Comparison of ENCODE assay signal across 11 mouse cellular contexts in genomic region chr9:56881539-56882082, GRCm38 (mm10). TPM values are rescaled to one million over a fixed set of nuclear protein-coding genes. Genes with fewer than 3 reads are reported as not detected.
DNase-seq lines count a peak whose midpoint lies in the region; ATAC-seq and TF ChIP-seq lines count a peak whose summit lies in the region.
"Had no signal": no experiment of that assay in that cellular context is flagged by ENCODE, and none has a peak within 500 bp of the region (broad histone marks: within the 10 kb centered on the region; RNA-seq: fewer than 3 reads in every experiment).

No protein-coding gene starts in this region.

- TF ChIP-seq CTCF in layer of hippocampus, adult 2 months (conservative IDR thresholded peaks at IDR 0.05), result no peak

- no peak overlapping the region for H3K9ac ChIP-seq in limb, embryonic 11.5 days (ENCODE audit: low read length)

- H3K4me3 ChIP-seq in layer of hippocampus, adult 2 months, result no peak overlapping the region
- H3K4me3 ChIP-seq in brown adipose tissue, adult 24 weeks (ENCODE audit: insufficient read depth, low read depth, low read length), result no peak overlapping the region
- no peak overlapping the region for H3K4me3 ChIP-seq in limb, embryonic 11.5 days (ENCODE audit: low read depth, low read length)

- peak overlapping the region; percentile 75 for H3K27ac ChIP-seq in layer of hippocampus, adult 2 months
- 0 out of 2 replicates have a peak overlapping the region, but pooled peaks have one; percentile 4 for H3K27ac ChIP-seq in brown adipose tissue, adult 24 weeks (replicated peaks; ENCODE audit: low read depth, low read length)
- H3K27ac ChIP-seq in limb, embryonic 11.5 days (replicated peaks; ENCODE audit: low read depth, low read length), result peak overlapping the region; percentile 79

- 63% methylated on average over 3 of the region's 3 CpGs for WGBS in limb, embryonic 11.5 days

- no peak overlapping the region for H3K4me2 ChIP-seq in limb, embryonic 11.5 days (ENCODE audit: low read depth, severe bottlenecking)
- H3K4me2 ChIP-seq: liver, embryonic 11.5 days had no signal

- H3K4me1 ChIP-seq in brown adipose tissue, adult 24 weeks (ENCODE audit: control insufficient read depth, insufficient read depth, insufficient read length, low read length), result peaks cover 8% of the 10 kb centered on the region
- H3K4me1 ChIP-seq in limb, embryonic 11.5 days (ENCODE audit: control insufficient read depth, insufficient read depth, low read length), result peaks cover 19% of the 10 kb centered on the region; the same call in 1 of the 2 replicates

- no peaks in the 10 kb centered on the region; the same call in 1 of the 2 replicates for H3K36me3 ChIP-seq in limb, embryonic 11.5 days (ENCODE audit: control insufficient read depth, insufficient read depth, low read length)

- no peaks in the 10 kb centered on the region for H3K9me3 ChIP-seq in limb, embryonic 11.5 days (ENCODE audit: control insufficient read depth, low read length)

- peak; percentile 60; the same call in 1 of the 2 replicates for ATAC-seq in limb, embryonic 11.5 days (ENCODE audit: insufficient number of reproducible peaks, low FRiP score, low TSS enrichment, low read depth)

- H3K27me3 ChIP-seq in limb, embryonic 11.5 days (ENCODE audit: control insufficient read depth, insufficient read depth, low read length), result no peaks in the 10 kb centered on the region

- intact Hi-C loops in heart, postnatal 14 days (cut with DNase I), result no loop called here

- peak; percentile 92 for DNase-seq in heart, adult 11 months
- DNase-seq in heart, postnatal 14 days, result no peak
- DNase-seq in layer of hippocampus, adult 2 months (ENCODE audit: low spot score in 2 of 2), result no peak
- DNase-seq in layer of hippocampus, adult 8-10 months (ENCODE audit: low spot score in 2 of 2), result no peak
- DNase-seq in limb, embryonic 11.5 days (ENCODE audit: low spot score), result no peak
- DNase-seq in cerebellum, adult 9-10 months, result no peak
- DNase-seq in gastrocnemius, postnatal 4 days (ENCODE audit: low spot score in 2 of 2), result no peak
- DNase-seq: adrenal gland, postnatal 10 days; gastrocnemius, postnatal 36 days had no signal

RNA-seq across cellular contexts. Expression of gene Cspg4, which starts 16.8 kb away (rescaled TPM):
- total RNA-seq in heart, postnatal 14 days (2021), result 10 to 100 TPM; 26.1 to 28.4 TPM
- total RNA-seq in layer of hippocampus, adult 2 months (2021), result 10 to 100 TPM; 17.4 to 18.4 TPM
- 10 to 100 TPM; 17.3 to 21.8 (median 19.3) TPM for total RNA-seq in layer of hippocampus, adult 8-10 months (2022)
- 21.4 and 26.0 TPM in 2 replicates for polyA plus RNA-seq in brown adipose tissue, adult 24 weeks (2012; ENCODE audit: insufficient read depth, insufficient read length, missing spikeins)
- polyA plus RNA-seq in limb, embryonic 11.5 days (2014; fragmentation: Nextera tagmentation; extraction: Ambion mirVana), result 5.4 and 5.5 TPM in 2 replicates
- 10 to 100 TPM; 44.4 to 46.1 TPM for total RNA-seq in gastrocnemius, postnatal 4 days (2021)

RNA-seq across cellular contexts. Expression of gene Odf3l1, which starts 17.1 kb away (rescaled TPM):
- not detected for total RNA-seq in heart, postnatal 14 days (2021)
- total RNA-seq in layer of hippocampus, adult 2 months (2021), result not detected
- not detected for total RNA-seq in layer of hippocampus, adult 8-10 months (2022)
- polyA plus RNA-seq in brown adipose tissue, adult 24 weeks (2012; ENCODE audit: insufficient read depth, insufficient read length, missing spikeins), result 19.3 and 37.5 TPM in 2 replicates
- polyA plus RNA-seq in limb, embryonic 11.5 days (2014; fragmentation: Nextera tagmentation; extraction: Ambion mirVana), result 0.41 and 0.77 TPM in 2 replicates
- total RNA-seq in gastrocnemius, postnatal 4 days (2021), result 1 to 10 TPM; 1.1 to 1.6 TPM
- total RNA-seq: gastrocnemius, postnatal 36 days had no signal
- polyA plus RNA-seq: liver, embryonic 11.5 days had no signal

RNA-seq across cellular contexts. Expression of gene Snx33, which starts 46.6 kb away (rescaled TPM):
- total RNA-seq in heart, postnatal 14 days (2021), result 10 to 100 TPM in 1 of 2 experiments, 1 to 10 TPM in 1; 9.9 to 11.7 TPM
- total RNA-seq in layer of hippocampus, adult 2 months (2021), result 1 to 10 TPM; 7.2 to 8.9 TPM
- 10 to 100 TPM in 2 of 4 experiments, 1 to 10 TPM in 2; 9.8 to 11.6 (median 10.1) TPM for total RNA-seq in layer of hippocampus, adult 8-10 months (2022)
- polyA plus RNA-seq in brown adipose tissue, adult 24 weeks (2012; ENCODE audit: insufficient read depth, insufficient read length, missing spikeins), result 5.9 and 6.8 TPM in 2 replicates
- 7.8 and 10.1 TPM in 2 replicates for polyA plus RNA-seq in limb, embryonic 11.5 days (2014; fragmentation: Nextera tagmentation; extraction: Ambion mirVana)
- 10 to 100 TPM; 10.4 to 11.2 TPM for total RNA-seq in gastrocnemius, postnatal 4 days (2021)

RNA-seq across cellular contexts. Expression of gene Imp3, which starts 55.7 kb away (rescaled TPM):
- 10 to 100 TPM; 45.6 to 46.6 TPM for total RNA-seq in heart, postnatal 14 days (2021)
- 10 to 100 TPM; 54.9 to 56.8 TPM for total RNA-seq in layer of hippocampus, adult 2 months (2021)
- 10 to 100 TPM; 47.3 to 59.9 (median 56.1) TPM for total RNA-seq in layer of hippocampus, adult 8-10 months (2022)
- 52.9 and 57.6 TPM in 2 replicates for polyA plus RNA-seq in brown adipose tissue, adult 24 weeks (2012; ENCODE audit: insufficient read depth, insufficient read length, missing spikeins)
- 70.9 and 73.6 TPM in 2 replicates for polyA plus RNA-seq in limb, embryonic 11.5 days (2014; fragmentation: Nextera tagmentation; extraction: Ambion mirVana)
- total RNA-seq in gastrocnemius, postnatal 4 days (2021), result 10 to 100 TPM; 50.3 to 53.7 TPM

Comparison
In these comparisons a context has a peak if more than half of its experiments do, and no peak if none do; other contexts are left out.
1. H3K27ac ChIP-seq: peak in every context shown above with its lines; median percentile 79 in limb, embryonic 11.5 days; 75 in layer of hippocampus, adult 2 months; 4 in brown adipose tissue, adult 24 weeks.